Mouse (Mus musculus): ENCODE results near the gene Trim56. TPM values are rescaled to one million over a fixed set of nuclear protein-coding genes. Genes with fewer than 3 reads are reported as not detected.

The Trim56 gene
- polyA plus RNA-seq, 1 experiment, result 7.4 TPM

DNA sequence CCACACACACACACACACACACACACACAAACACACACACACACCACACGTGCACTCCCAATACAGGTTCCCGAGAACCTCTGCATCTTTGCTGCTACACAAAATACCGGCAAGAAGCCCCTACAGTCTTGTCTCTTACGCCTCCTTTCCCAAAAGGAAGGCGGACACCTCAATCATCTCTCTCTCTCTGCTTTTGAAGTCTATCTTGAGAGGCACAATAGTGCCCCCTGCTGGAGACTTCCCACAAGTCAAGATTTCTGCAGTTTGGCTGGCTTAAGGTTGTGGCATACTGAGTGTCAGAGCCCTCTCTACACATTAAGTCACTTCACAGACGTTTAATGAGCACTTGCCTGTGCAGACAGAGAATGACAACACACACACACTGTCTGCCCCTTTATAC, 9.0 kb downstream of the Trim56 start:
- no peak for TF ChIP-seq MYOD1 (IDR thresholded peaks at IDR 0.05; ENCODE audit: control insufficient read depth, insufficient read length, low read depth)
- TF ChIP-seq MAX (IDR thresholded peaks at IDR 0.05), result no peak
- TF ChIP-seq USF1 (IDR thresholded peaks at IDR 0.05; ENCODE audit: low read depth), result no peak
- TF ChIP-seq CTCF (IDR thresholded peaks at IDR 0.05; ENCODE audit: control insufficient read depth, insufficient read depth, insufficient read length), result peak; percentile 58
- no peak for TF ChIP-seq FOSL1 (IDR thresholded peaks at IDR 0.05; ENCODE audit: insufficient read depth, low read length, poor library complexity, severe bottlenecking)
- Histone ChIP-seq H3K79me2 (ENCODE audit: control insufficient read depth, insufficient read depth) (no peaks in the 10 kb centered on the region), H3K4me3 (ENCODE audit: insufficient read depth, poor library complexity, severe bottlenecking) (no peak overlapping the region), H3K27me3 (ENCODE audit: control insufficient read depth, insufficient read depth, insufficient read length) (no peaks in the 10 kb centered on the region), H3K36me3 (ENCODE audit: control insufficient read depth, insufficient read depth) (no peaks in the 10 kb centered on the region), H3ac (ENCODE audit: control insufficient read depth, insufficient read length, low read depth) (peak overlapping the region; percentile 39), H3K79me3 (ENCODE audit: low read depth) (no peaks in the 10 kb centered on the region)

DNA sequence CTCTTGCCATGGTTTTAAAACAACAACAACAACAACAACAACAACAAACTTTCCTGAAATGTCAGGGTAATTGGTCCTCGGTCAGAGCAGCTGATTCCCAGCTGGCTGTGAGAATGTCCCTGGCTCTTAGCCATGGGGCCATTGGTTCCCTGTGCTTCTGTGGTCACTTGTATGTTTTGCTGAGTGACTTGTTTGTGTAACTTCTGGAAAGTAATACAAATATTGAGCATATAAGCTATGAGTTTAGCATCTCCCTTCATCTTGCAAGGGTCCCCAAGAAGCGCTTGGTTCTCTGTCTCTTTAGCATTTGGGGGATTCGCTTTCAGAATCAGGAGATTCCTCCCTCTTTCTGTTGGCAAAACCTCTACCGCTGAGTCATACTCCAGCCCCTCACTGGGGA, 9.6 kb downstream of the Trim56 start:
- no peak overlapping the region for H3ac ChIP-seq (ENCODE audit: control insufficient read depth, insufficient read length, low read depth)
- no peaks in the 10 kb centered on the region for H3K36me3 ChIP-seq (ENCODE audit: control insufficient read depth, insufficient read depth)
- H3K27me3 ChIP-seq (ENCODE audit: control insufficient read depth, insufficient read depth, insufficient read length), result no peaks in the 10 kb centered on the region
- no peak for TF ChIP-seq MAX (IDR thresholded peaks at IDR 0.05)
- TF ChIP-seq CEBPB (IDR thresholded peaks at IDR 0.05; ENCODE audit: low read depth), result no peak
- TF ChIP-seq MYOD1 (IDR thresholded peaks at IDR 0.05; ENCODE audit: control insufficient read depth, insufficient read length, low read depth), result no peak
- TF ChIP-seq FOSL1 (IDR thresholded peaks at IDR 0.05; ENCODE audit: insufficient read depth, low read length, poor library complexity, severe bottlenecking), result no peak
- no peak overlapping the region for H3K4me3 ChIP-seq (ENCODE audit: insufficient read depth, poor library complexity, severe bottlenecking)
- no peaks in the 10 kb centered on the region for H3K79me2 ChIP-seq (ENCODE audit: control insufficient read depth, insufficient read depth)
- no peaks in the 10 kb centered on the region for H3K79me3 ChIP-seq (ENCODE audit: low read depth)

DNA sequence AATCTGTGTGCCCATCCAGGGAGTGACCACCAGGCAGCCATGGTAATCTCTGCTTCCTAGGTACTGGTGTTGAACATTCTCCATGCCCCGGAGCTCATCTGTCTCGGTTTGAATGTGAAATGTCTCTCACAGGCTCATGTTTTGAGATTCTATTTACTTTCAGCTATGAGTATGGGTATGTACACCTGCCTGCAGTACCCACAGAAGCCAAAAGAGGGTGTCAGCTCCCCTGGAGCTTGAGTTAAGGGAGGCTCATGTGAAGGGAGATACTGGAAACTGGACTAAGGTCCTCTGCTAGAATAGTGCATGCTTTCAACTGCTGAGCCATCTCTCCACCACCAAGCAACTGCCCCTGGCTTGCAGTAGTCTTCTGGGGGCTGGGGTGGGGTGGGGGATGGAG, 12.0 kb downstream of the Trim56 start:
- Histone ChIP-seq H3K4me3 (ENCODE audit: insufficient read depth, poor library complexity, severe bottlenecking) (no peak overlapping the region), H3K79me2 (ENCODE audit: control insufficient read depth, insufficient read depth) (no peaks in the 10 kb centered on the region), H3K36me3 (ENCODE audit: control insufficient read depth, insufficient read depth) (no peaks in the 10 kb centered on the region), H3ac (ENCODE audit: control insufficient read depth, insufficient read length, low read depth) (no peak overlapping the region), H3K79me3 (ENCODE audit: low read depth) (no peaks in the 10 kb centered on the region), H3K27me3 (ENCODE audit: control insufficient read depth, insufficient read depth, insufficient read length) (no peaks in the 10 kb centered on the region)
- no peak for TF ChIP-seq MYOG (IDR thresholded peaks at IDR 0.05; ENCODE audit: control insufficient read depth, extremely low read depth, insufficient read length)
- TF ChIP-seq FOSL1 (IDR thresholded peaks at IDR 0.05; ENCODE audit: insufficient read depth, low read length, poor library complexity, severe bottlenecking), result no peak
- TF ChIP-seq CEBPB (IDR thresholded peaks at IDR 0.05; ENCODE audit: low read depth), result no peak
- TF ChIP-seq MYOD1 (IDR thresholded peaks at IDR 0.05; ENCODE audit: control insufficient read depth, insufficient read length, low read depth), result no peak
- TF ChIP-seq USF1 (IDR thresholded peaks at IDR 0.05; ENCODE audit: low read depth), result no peak
- TF ChIP-seq MAX (IDR thresholded peaks at IDR 0.05), result no peak
- TF ChIP-seq CTCF (IDR thresholded peaks at IDR 0.05; ENCODE audit: control insufficient read depth, insufficient read depth, insufficient read length), result no peak

DNA sequence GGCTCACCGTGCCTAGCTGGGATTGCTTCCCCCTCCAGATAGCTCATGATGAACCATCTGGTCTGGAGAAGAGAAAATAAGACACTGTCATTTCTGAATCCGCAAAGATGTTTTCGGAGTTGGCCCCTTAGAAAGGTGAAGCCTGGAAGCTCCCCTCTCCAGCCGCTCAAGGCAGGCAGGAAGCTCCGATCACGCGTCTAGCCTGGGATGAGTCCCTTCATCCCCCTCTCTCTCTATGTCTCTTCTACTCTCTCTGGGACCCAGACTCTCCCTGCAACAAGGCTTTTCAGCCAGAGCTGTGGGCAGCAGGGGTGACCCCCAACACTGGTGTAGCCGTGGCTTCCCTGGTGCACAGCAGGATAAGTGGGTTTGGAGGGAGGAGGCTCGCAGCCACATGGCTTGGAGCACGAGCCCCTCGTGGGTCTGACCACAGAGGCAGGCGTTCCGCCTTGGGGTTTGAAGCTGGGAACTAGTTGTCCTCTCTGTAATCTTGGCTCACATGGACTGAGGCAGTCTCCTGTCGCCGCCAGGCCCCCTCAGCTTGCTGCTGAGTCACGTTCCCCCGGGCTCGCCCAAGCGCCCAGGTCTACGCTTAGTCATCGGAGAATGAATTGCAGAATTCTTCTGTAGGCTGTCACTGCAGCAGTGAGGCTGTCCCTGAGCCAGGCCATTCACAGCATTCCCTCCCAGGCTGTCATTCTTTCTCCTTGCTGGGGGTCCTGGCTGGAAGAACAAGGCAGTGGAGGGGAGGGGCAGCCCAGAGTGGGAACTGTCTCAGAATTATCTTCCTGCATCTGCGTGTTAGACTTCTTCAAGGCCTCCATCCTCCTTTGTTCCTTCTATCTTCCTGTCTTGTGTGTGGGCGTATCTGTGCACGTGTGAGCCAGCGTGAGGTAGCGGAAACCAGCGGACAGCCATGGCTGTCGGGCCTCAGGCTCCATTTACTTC, 13.2 kb downstream of the Trim56 start:
- no peak overlapping the region for H3K4me3 ChIP-seq (ENCODE audit: insufficient read depth, poor library complexity, severe bottlenecking)
- H3K79me3 ChIP-seq (ENCODE audit: low read depth), result no peaks in the 10 kb centered on the region
- H3ac ChIP-seq (ENCODE audit: control insufficient read depth, insufficient read length, low read depth), result peak overlapping the region; percentile 63
- no peaks in the 10 kb centered on the region for H3K27me3 ChIP-seq (ENCODE audit: control insufficient read depth, insufficient read depth, insufficient read length)
- H3K36me3 ChIP-seq (ENCODE audit: control insufficient read depth, insufficient read depth), result no peaks in the 10 kb centered on the region
- TF ChIP-seq MYOD1 (IDR thresholded peaks at IDR 0.05; ENCODE audit: control insufficient read depth, insufficient read length, low read depth), result peak; percentile 32
- no peak for TF ChIP-seq CTCF (IDR thresholded peaks at IDR 0.05; ENCODE audit: control insufficient read depth, insufficient read depth, insufficient read length)
- TF ChIP-seq MYOG (IDR thresholded peaks at IDR 0.05; ENCODE audit: control insufficient read depth, extremely low read depth, insufficient read length), result no peak
- TF ChIP-seq USF1 (IDR thresholded peaks at IDR 0.05; ENCODE audit: low read depth), result peak; percentile 77
- peak; percentile 97 for TF ChIP-seq MAX (IDR thresholded peaks at IDR 0.05)
- TF ChIP-seq FOSL1 (IDR thresholded peaks at IDR 0.05; ENCODE audit: insufficient read depth, low read length, poor library complexity, severe bottlenecking), result peak; percentile 78
- TF ChIP-seq CEBPB (IDR thresholded peaks at IDR 0.05; ENCODE audit: low read depth), result no peak
- no peaks in the 10 kb centered on the region for H3K79me2 ChIP-seq (ENCODE audit: control insufficient read depth, insufficient read depth)

DNA sequence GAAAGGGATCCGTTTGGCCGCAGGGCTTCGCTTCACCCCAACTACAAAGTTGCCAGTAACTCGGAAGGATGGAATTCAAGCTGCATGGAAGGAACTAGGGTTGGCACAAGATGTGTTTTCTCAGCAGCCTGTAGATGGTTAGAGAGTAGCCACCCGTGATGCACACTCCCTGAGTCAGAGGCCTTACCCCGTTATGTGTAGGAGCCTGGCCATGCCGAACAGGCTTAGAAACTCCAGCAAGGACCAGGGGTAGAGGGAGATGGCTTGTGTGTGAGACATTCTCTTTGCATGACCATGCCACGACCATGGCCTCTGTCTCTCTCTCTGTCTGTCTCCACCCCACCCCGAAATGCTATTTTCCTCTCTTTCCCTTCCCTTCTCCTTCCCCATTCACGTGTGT, 13.9 kb downstream of the Trim56 start:
- no peak overlapping the region for H3K4me3 ChIP-seq (ENCODE audit: insufficient read depth, poor library complexity, severe bottlenecking)
- H3K79me3 ChIP-seq (ENCODE audit: low read depth), result no peaks in the 10 kb centered on the region

More for the DNA sequence above, 13.9 kb downstream of the Trim56 start:
- no peak for TF ChIP-seq MYOG (IDR thresholded peaks at IDR 0.05; ENCODE audit: control insufficient read depth, extremely low read depth, insufficient read length)
- TF ChIP-seq MAX (IDR thresholded peaks at IDR 0.05), result no peak
- no peak for TF ChIP-seq CTCF (IDR thresholded peaks at IDR 0.05; ENCODE audit: control insufficient read depth, insufficient read depth, insufficient read length)
- no peak for TF ChIP-seq CEBPB (IDR thresholded peaks at IDR 0.05; ENCODE audit: low read depth)
- no peak for TF ChIP-seq MYOD1 (IDR thresholded peaks at IDR 0.05; ENCODE audit: control insufficient read depth, insufficient read length, low read depth)
- TF ChIP-seq FOSL1 (IDR thresholded peaks at IDR 0.05; ENCODE audit: insufficient read depth, low read length, poor library complexity, severe bottlenecking), result no peak
- TF ChIP-seq USF1 (IDR thresholded peaks at IDR 0.05; ENCODE audit: low read depth), result no peak
- Histone ChIP-seq H3K27me3 (ENCODE audit: control insufficient read depth, insufficient read depth, insufficient read length) (no peaks in the 10 kb centered on the region), H3K79me2 (ENCODE audit: control insufficient read depth, insufficient read depth) (no peaks in the 10 kb centered on the region), H3ac (ENCODE audit: control insufficient read depth, insufficient read length, low read depth) (peak overlapping the region; percentile 19), H3K36me3 (ENCODE audit: control insufficient read depth, insufficient read depth) (no peaks in the 10 kb centered on the region)
